Mouse (Mus musculus) neural tube, embryonic 11.5 days (tissue): ENCODE results near the gene Prpsap1. TPM values are rescaled to one million over a fixed set of nuclear protein-coding genes. Genes with fewer than 3 reads are reported as not detected.

Experiments
- ATAC-seq: fragments of 200-750 bp; cut with Nextera tagmentation; 2 replicates; pipeline ENCODE4 v1.8.0; 2017; ENCODE audit warnings: moderate number of reproducible peaks, mild to moderate bottlenecking, moderate TSS enrichment, moderate library complexity; ENCODE audit not compliant: insufficient read depth, low FRiP score, low TSS enrichment
- DNase-seq: peaks from one replicate; pipeline ENCODE4 v3.0.0-alpha.2; 2015; ENCODE audit warnings: low spot score
- H3K27ac ChIP-seq: fragments of 300-500 bp; sonication (generic); 2 replicates; pipeline ENCODE4 v1.5.1; 2014; ENCODE audit warnings: low read depth, mild to moderate bottlenecking, low read length
- H3K27me3 ChIP-seq: fragments of 300-500 bp; sonication (generic); 2 replicates; pipeline ENCODE4 v1.6.1; 2014; ENCODE audit warnings: mild to moderate bottlenecking, low read length, mixed read lengths; ENCODE audit not compliant: control insufficient read depth, insufficient read depth
- H3K36me3 ChIP-seq: fragments of 300-500 bp; sonication (generic); 2 replicates; pipeline ENCODE4 v1.6.1; 2014; ENCODE audit warnings: mild to moderate bottlenecking, low read length, moderate library complexity, mixed read lengths; ENCODE audit not compliant: control insufficient read depth, insufficient read depth
- H3K4me1 ChIP-seq: fragments of 300-500 bp; sonication (generic); 2 replicates; pipeline ENCODE4 v1.6.1; 2014; ENCODE audit warnings: low read length, mixed read lengths; ENCODE audit not compliant: control insufficient read depth, insufficient read depth
- H3K4me2 ChIP-seq: fragments of 300-500 bp; sonication (generic); 2 replicates; pipeline ENCODE4 v1.6.1; 2014; ENCODE audit warnings: low read depth, mild to moderate bottlenecking, moderate library complexity
- H3K4me3 ChIP-seq: fragments of 300-500 bp; sonication (generic); 2 replicates; pipeline ENCODE4 v1.5.1; 2014; ENCODE audit warnings: low read depth, low read length
- H3K9ac ChIP-seq: fragments of 300-500 bp; sonication (generic); 2 replicates; pipeline ENCODE4 v1.6.1; 2014; ENCODE audit warnings: mild to moderate bottlenecking, low read length
- H3K9me3 ChIP-seq: fragments of 300-500 bp; sonication (generic); 2 replicates; pipeline ENCODE4 v1.6.1; 2016; ENCODE audit warnings: low read length; ENCODE audit not compliant: control insufficient read depth
- whole genome bisulfite sequencing: fragments of 180-500 bp; shearing (Covaris S2); extraction: QIAGEN DNeasy Blood & Tissue Kit; methylation state at CpG from one replicate; pipeline ENCODE4 v1.1.7; 2014; 5-methylcytosine and 5-hydroxymethylcytosine counted together
- polyA plus RNA-seq: library from polyadenylated mRNA; unstranded; fragments of >200 nt; fragmentation: Nextera tagmentation; extraction: Ambion mirVana; gene quantifications from 2 replicates; pipeline ENCODE4 v1.2.1, GENCODE M21; 2014

The Prpsap1 gene
- polyA plus RNA-seq, 1 experiment from 2014 or later, result 222 TPM

GRCm38 (mm10) chr11:116447822-116448221 is 46.2 kb downstream of the Prpsap1 start:
- Histone ChIP-seq H3K4me2 (no peak overlapping the region), H3K27ac (no peak overlapping the region), H3K4me3 (no peak overlapping the region), H3K9ac (no peak overlapping the region), H3K4me1 (no peaks in the 10 kb centered on the region), H3K27me3 (peaks cover 11% of the 10 kb centered on the region), H3K36me3 (no peaks in the 10 kb centered on the region), H3K9me3 (no peaks in the 10 kb centered on the region)
- 71% methylated on average over 5 of the region's 5 CpGs for WGBS
- DNase-seq, result no peak
- ATAC-seq, result no peak

DNA sequence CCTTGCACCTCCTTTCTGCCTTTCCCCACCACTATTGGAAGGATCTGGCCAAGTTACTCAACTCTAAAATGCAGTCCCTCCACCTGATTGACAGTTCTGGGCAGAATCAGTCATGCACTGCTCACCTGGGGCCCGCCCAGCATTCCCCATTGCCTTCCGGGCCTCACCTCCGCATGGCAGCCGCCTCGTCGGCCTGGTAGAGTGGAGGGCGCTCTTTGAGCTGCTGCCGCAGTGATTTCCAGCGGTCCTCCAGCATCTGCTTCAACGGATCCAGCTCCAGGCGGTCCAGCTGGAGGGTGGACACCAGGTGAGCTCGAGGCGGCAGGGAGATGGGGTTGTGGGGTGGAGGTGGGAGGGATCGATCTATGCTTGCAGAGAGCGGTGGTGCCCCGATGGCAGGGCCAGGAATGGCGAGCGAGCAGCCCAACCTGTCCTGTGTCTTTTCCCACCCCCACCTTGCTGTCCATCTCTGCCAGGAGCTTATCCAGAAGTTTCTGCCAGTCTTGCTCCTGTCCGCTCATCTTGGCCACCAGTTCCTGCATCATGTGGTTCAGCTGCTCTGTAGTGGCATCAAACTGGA is 47.6 kb downstream of the Prpsap1 start:
- H3K4me2 ChIP-seq, result no peak overlapping the region
- no peaks in the 10 kb centered on the region for H3K4me1 ChIP-seq
- DNase-seq, result no peak
- peaks cover 11% of the 10 kb centered on the region for H3K27me3 ChIP-seq
- H3K9ac ChIP-seq, result no peak overlapping the region
- H3K27ac ChIP-seq, result no peak overlapping the region
- WGBS, result 12% methylated on average over 19 of the region's 19 CpGs
- ATAC-seq, result no peak
- no peak overlapping the region for H3K4me3 ChIP-seq
- H3K9me3 ChIP-seq, result no peaks in the 10 kb centered on the region
- no peaks in the 10 kb centered on the region for H3K36me3 ChIP-seq

DNA sequence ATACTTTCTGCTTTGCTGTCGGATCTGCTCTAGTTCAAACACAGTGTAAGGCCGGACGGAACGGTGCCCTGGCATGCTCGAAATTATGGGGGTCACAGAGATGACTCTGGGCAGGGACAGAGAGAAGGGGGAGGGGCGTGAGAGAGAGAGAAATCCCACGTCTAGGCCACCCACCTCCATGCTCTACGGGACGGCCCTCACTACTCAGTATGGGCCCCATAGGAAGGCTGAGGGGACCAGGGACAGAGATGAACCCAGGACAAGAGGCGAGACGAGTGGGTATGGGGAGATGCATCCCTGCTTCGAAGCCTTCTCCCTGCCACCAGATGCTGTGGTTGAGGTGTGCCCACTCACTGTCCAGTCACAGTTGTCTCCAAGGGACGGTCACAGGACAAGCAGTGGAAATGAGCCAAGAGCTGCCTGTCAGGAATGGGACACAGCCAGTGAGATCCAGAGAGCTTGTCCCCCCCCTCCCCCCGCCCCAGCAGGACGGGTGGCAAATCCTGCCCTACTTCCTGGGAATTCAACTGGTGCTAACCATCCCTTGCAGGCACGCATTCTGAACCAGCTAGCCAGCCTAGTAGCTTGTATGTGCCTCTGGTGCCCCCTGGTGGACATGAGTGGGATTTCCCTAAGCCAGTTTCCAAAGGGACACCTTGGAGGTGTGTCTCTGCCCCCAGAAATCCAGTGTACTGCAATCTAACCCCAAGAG is 48.2 kb downstream of the Prpsap1 start:
- Histone ChIP-seq H3K27me3 (peaks cover 11% of the 10 kb centered on the region), H3K4me2 (no peak overlapping the region), H3K4me1 (no peaks in the 10 kb centered on the region), H3K27ac (no peak overlapping the region), H3K9me3 (no peaks in the 10 kb centered on the region), H3K4me3 (no peak overlapping the region), H3K36me3 (no peaks in the 10 kb centered on the region), H3K9ac (no peak overlapping the region)
- ATAC-seq, result peak; percentile 27
- DNase-seq, result peak; percentile 88
- 35% methylated on average over 16 of the region's 16 CpGs for whole genome bisulfite sequencing

DNA sequence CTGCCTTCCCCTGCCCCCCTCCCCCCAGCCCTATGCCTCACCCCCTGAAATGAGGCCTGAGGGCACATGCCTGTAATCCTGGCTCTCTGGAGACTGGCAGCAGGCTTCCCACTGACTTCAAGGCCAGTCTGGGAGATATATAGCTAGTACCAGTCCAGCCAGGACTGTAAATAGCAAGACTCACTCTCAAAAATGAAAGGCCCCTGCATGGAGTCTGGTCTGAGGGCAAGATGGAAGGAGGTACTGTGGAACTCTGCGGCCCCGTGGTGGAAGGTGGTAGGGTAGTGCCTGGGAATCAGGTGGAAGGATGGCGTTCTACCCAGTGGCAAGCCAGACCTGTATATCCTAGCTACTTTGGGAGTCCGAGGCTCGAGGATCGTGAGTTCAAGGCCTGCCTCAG is 50.1 kb downstream of the Prpsap1 start:
- no peaks in the 10 kb centered on the region for H3K9me3 ChIP-seq
- DNase-seq, result no peak
- no peak overlapping the region for H3K4me2 ChIP-seq
- ATAC-seq, result no peak
- no peak overlapping the region for H3K27ac ChIP-seq
- H3K4me3 ChIP-seq, result no peak overlapping the region
- WGBS, result 91% methylated on average over 6 of the region's 6 CpGs
- peaks cover 11% of the 10 kb centered on the region for H3K27me3 ChIP-seq
- no peaks in the 10 kb centered on the region for H3K4me1 ChIP-seq
- H3K36me3 ChIP-seq, result peaks cover 3% of the 10 kb centered on the region; the same call in 1 of the 2 replicates
- no peak overlapping the region for H3K9ac ChIP-seq

DNA sequence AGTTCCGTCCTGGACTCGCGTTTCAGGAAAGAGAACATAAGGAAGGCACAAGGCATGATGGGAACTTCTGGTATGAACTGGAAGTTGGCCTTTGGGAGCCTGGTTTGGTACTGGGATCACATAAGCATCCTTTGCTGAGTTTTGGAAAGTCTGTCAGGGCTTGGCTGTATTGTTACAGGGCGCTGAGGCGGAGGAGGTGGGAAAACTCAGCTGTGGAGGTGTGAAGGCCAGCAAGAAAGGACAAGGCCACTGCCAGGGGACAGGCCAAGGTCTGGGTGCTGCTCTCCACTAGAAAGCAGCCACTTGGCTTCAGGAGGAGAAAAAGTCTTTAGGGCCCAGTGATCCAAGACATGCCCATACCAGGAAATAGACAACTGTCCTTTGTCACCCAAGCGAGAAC is 50.7 kb downstream of the Prpsap1 start:
- Histone ChIP-seq H3K9ac (no peak overlapping the region), H3K27ac (no peak overlapping the region), H3K4me1 (no peaks in the 10 kb centered on the region), H3K27me3 (peaks cover 11% of the 10 kb centered on the region), H3K4me2 (no peak overlapping the region), H3K9me3 (no peaks in the 10 kb centered on the region), H3K4me3 (no peak overlapping the region), H3K36me3 (peaks cover 3% of the 10 kb centered on the region; the same call in 1 of the 2 replicates)
- ATAC-seq (no peak), DNase-seq (no peak)
- WGBS, result 85% methylated on average over 6 of the region's 6 CpGs

- no peak overlapping the region for H3K9ac ChIP-seq
- peaks cover 11% of the 10 kb centered on the region for H3K27me3 ChIP-seq
Measured at GRCm38 (mm10) chr11:116442867-116443177, 51.2 kb downstream of the Prpsap1 start.

GRCm38 (mm10) chr11:116442129-116442866 is 51.7 kb downstream of the Prpsap1 start:
- ATAC-seq (no peak), DNase-seq (no peak)
- Histone ChIP-seq H3K27ac (no peak overlapping the region), H3K36me3 (peaks cover 5% of the 10 kb centered on the region), H3K27me3 (peaks cover 7% of the 10 kb centered on the region), H3K9me3 (no peaks in the 10 kb centered on the region), H3K9ac (no peak overlapping the region), H3K4me2 (no peak overlapping the region), H3K4me3 (no peak overlapping the region), H3K4me1 (no peaks in the 10 kb centered on the region)
- WGBS, result 86% methylated on average over 15 of the region's 15 CpGs

More at GRCm38 (mm10) chr11:116442867-116443177, 51.2 kb downstream of the Prpsap1 start:
- 73% methylated on average over 6 of the region's 6 CpGs for WGBS
- Histone ChIP-seq H3K36me3 (peaks cover 3% of the 10 kb centered on the region; the same call in 1 of the 2 replicates), H3K4me1 (no peaks in the 10 kb centered on the region), H3K9me3 (no peaks in the 10 kb centered on the region), H3K4me2 (no peak overlapping the region), H3K4me3 (no peak overlapping the region), H3K27ac (no peak overlapping the region)
- ATAC-seq, result no peak
- DNase-seq, result no peak

DNA sequence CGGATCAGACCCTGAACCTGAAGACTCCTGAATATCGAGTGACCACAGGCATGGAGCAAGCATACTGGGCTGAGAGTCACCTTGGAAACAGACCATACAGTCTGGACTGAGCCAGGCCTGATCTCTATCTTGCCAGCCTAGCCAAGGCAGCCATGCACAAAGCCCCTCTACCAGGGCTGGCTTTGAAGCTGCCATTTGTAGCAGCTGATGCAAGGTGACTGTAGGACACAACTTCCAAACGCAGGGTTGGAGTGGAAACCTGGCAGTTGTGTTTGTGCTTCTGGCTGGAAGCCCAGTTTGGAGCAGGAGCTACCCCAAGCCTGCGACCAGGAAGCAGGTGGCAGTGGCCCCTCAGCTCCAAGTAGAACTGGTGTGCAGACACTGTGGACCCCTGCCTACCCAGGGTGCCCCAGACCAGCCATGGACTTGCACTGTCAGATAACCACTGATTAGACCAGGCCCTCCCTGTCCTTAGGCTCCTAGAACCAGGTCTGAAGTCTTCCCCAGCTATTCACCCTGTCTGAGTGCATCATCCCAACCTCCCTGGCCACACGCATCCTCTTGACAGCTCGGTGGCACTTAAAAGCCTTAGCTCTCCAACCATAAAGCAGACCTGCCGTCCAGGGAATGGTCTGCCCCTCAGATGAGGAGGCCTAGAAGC is 53.5 kb downstream of the Prpsap1 start:
- Histone ChIP-seq H3K36me3 (peaks cover 11% of the 10 kb centered on the region), H3K9ac (no peak overlapping the region), H3K27me3 (no peaks in the 10 kb centered on the region), H3K9me3 (no peaks in the 10 kb centered on the region), H3K27ac (no peak overlapping the region), H3K4me1 (peaks cover 11% of the 10 kb centered on the region), H3K4me2 (no peak overlapping the region), H3K4me3 (no peak overlapping the region)
- DNase-seq (no peak), ATAC-seq (no peak)
- WGBS, result 79% methylated on average over 7 of the region's 7 CpGs
